Mouse (Mus musculus) intestine, postnatal 0 days (tissue): Measurements from ENCODE around the gene Degs2. TPM values are rescaled to one million over a fixed set of nuclear protein-coding genes. Genes with fewer than 3 reads are reported as not detected.

Source experiments
- ATAC-seq: fragments of 200-750 bp; cut with Nextera tagmentation; 2 replicates; pipeline ENCODE4 v1.8.0; 2017; ENCODE audit warnings: mild to moderate bottlenecking, moderate TSS enrichment, moderate library complexity
- H3K27ac ChIP-seq: fragments of 300-500 bp; sonication (generic); 2 replicates; pipeline ENCODE4 v1.5.1; 2014; ENCODE audit warnings: mild to moderate bottlenecking, low read depth, low read length, moderate library complexity
- H3K27me3 ChIP-seq: fragments of 300-500 bp; sonication (generic); replicated peaks from 2 replicates; pipeline ENCODE4 v1.6.1; 2014; ENCODE audit warnings: low read length, mixed read lengths; ENCODE audit not compliant: control insufficient read depth, insufficient read depth
- H3K36me3 ChIP-seq: fragments of 300-500 bp; sonication (generic); 2 replicates; pipeline ENCODE4 v1.6.1; 2014; ENCODE audit warnings: mild to moderate bottlenecking, moderate library complexity; ENCODE audit not compliant: control insufficient read depth, insufficient read depth
- H3K4me1 ChIP-seq: fragments of 300-500 bp; sonication (generic); replicated peaks from 2 replicates; pipeline ENCODE4 v1.6.1; 2014; ENCODE audit warnings: antibody characterized with exemption, low read length, mixed read lengths; ENCODE audit not compliant: control insufficient read depth, insufficient read depth
- H3K4me2 ChIP-seq: fragments of 300-500 bp; sonication (generic); replicated peaks from 2 replicates; pipeline ENCODE4 v1.6.1; 2014; ENCODE audit warnings: low read depth, mild to moderate bottlenecking, moderate library complexity
- H3K4me3 ChIP-seq: fragments of 300-500 bp; sonication (generic); 2 replicates; pipeline ENCODE4 v1.5.1; 2014; ENCODE audit warnings: low read depth, low read length
- H3K9ac ChIP-seq: fragments of 300-500 bp; sonication (generic); 2 replicates; pipeline ENCODE4 v1.6.1; 2014; ENCODE audit warnings: mild to moderate bottlenecking, low read depth, low read length
- H3K9me3 ChIP-seq: fragments of 300-500 bp; sonication (generic); 2 replicates; pipeline ENCODE4 v1.6.1; 2016; ENCODE audit warnings: mixed run types; ENCODE audit not compliant: control insufficient read depth
- CTCF ChIP-seq: sonication (generic); IDR thresholded peaks from 2 replicates; pipeline ENCODE4 v1.5.1; 2016; ENCODE audit warnings: low read depth, mild to moderate bottlenecking, control low read depth, antibody characterized with exemption, moderate library complexity
- WGBS: fragments of 180-500 bp; shearing (Covaris S2); extraction: QIAGEN DNeasy Blood & Tissue Kit; methylation state at CpG from one replicate; pipeline ENCODE4 v1.1.7; 2014; 5-methylcytosine and 5-hydroxymethylcytosine counted together
- microRNA counts: library from miRNA; unstranded; fragments of <30 nt; microRNA quantifications from one replicate; lab custom pipeline; 2016
- microRNA-seq: library from miRNA; unstranded; fragments of <30 nt; microRNA quantifications from one replicate; pipeline ENCODE4, GENCODE M21; 2016
- polyA plus RNA-seq: library from polyadenylated mRNA; unstranded; fragments of >200 nt; fragmentation: Nextera tagmentation; extraction: Ambion mirVana; gene quantifications from 2 replicates; pipeline ENCODE4 v1.2.1, GENCODE M21; 2015

Gene Degs2
- polyA plus RNA-seq, 1 experiment from 2014 or later, result 273 TPM

DNA sequence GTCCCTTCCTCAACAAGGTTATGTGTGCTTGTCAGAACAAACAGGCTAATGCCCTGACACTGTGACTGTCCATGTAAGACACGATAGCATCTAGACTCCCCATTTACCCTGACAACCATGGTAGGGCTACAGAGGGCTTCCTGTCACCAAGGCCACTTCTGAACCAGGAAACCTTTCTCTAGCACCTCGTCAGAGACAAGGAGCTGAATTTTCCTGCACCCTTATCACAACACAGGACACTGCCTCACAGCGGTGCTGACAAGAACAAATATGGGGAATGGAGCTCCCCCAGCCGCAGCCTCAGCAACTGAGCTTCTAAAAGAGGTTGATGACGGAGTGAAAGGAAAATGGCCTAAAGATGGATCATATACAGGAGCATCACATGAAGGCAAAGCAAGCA, 64.7 kb downstream of the Degs2 start:
- Histone ChIP-seq H3K4me1 (no peaks in the 10 kb centered on the region), H3K27ac (no peak overlapping the region), H3K36me3 (no peaks in the 10 kb centered on the region), H3K27me3 (no peaks in the 10 kb centered on the region), H3K4me3 (no peak overlapping the region), H3K9ac (no peak overlapping the region), H3K9me3 (no peaks in the 10 kb centered on the region), H3K4me2 (no peak overlapping the region)
- WGBS, result 74% methylated on average over 5 of the region's 5 CpGs
- no peak for TF ChIP-seq CTCF
- no peak for ATAC-seq

GRCm38 (mm10) chr12:108635501-108635900, 66.6 kb downstream of the Degs2 start:
- no peak overlapping the region; the same call in 1 of the 2 replicates for H3K27ac ChIP-seq
- H3K4me1 ChIP-seq, result no peaks in the 10 kb centered on the region
- no peaks in the 10 kb centered on the region for H3K27me3 ChIP-seq
- no peaks in the 10 kb centered on the region for H3K36me3 ChIP-seq
- no peak overlapping the region for H3K4me3 ChIP-seq
- 0 out of 2 replicates have a peak overlapping the region, but pooled peaks have one; percentile 3 for H3K4me2 ChIP-seq
- no peak for ATAC-seq
- H3K9me3 ChIP-seq, result no peaks in the 10 kb centered on the region
- no peak overlapping the region for H3K9ac ChIP-seq
- WGBS, result 84% methylated on average over 4 of the region's 4 CpGs
- TF ChIP-seq CTCF, result no peak

DNA sequence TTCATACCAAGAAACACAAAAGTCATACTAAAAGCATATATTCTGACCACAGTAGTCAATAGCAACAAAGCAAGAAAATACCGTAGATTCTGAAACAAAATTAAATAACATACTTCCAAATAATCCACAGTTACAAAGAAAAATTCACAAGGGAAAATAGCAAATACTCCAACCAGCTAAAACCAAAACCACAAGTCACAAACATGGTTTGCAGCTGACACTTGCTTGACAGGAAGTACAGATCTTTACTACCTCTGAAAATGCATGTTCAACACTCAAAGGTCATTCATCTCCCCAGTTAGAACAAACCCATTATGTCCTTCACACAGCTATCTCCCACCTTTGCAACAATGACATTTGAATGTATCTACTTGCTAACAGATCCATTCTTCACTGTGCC, 68.1 kb downstream of the Degs2 start:
- no peaks in the 10 kb centered on the region for H3K27me3 ChIP-seq
- no peak for TF ChIP-seq CTCF
- no peak overlapping the region for H3K4me3 ChIP-seq
- no peaks in the 10 kb centered on the region for H3K36me3 ChIP-seq
- no peak overlapping the region for H3K9ac ChIP-seq
- H3K27ac ChIP-seq, result no peak overlapping the region
- no peak overlapping the region for H3K4me2 ChIP-seq
- no peaks in the 10 kb centered on the region for H3K4me1 ChIP-seq
- H3K9me3 ChIP-seq, result no peaks in the 10 kb centered on the region
- no peak for ATAC-seq
- WGBS, result 98% methylated on average over 1 of the region's 1 CpGs

DNA sequence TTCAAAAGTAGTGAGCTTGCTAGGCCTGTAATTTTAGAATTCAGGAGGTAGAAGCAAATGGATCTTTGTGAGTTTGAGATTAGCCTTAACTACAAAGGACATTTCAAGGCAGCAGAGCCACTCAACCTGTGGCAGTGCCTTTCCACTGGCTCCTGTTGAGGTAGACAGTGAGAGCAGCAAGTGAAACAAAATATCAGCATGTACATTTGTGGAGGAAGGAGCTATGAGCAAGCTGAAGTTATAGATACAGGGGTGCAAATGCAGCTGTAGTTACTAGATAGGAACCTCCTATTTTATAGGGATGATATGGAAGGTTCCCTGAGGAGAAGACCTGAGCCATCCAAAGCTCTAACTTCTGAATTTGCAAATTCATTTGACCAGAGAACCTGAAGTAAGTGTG, 69.6 kb downstream of the Degs2 start:
- Histone ChIP-seq H3K4me3 (no peak overlapping the region), H3K4me1 (no peaks in the 10 kb centered on the region), H3K27ac (no peak overlapping the region), H3K9me3 (no peaks in the 10 kb centered on the region), H3K36me3 (no peaks in the 10 kb centered on the region), H3K4me2 (no peak overlapping the region), H3K9ac (no peak overlapping the region), H3K27me3 (no peaks in the 10 kb centered on the region)
- ATAC-seq, result no peak
- no peak for TF ChIP-seq CTCF

DNA sequence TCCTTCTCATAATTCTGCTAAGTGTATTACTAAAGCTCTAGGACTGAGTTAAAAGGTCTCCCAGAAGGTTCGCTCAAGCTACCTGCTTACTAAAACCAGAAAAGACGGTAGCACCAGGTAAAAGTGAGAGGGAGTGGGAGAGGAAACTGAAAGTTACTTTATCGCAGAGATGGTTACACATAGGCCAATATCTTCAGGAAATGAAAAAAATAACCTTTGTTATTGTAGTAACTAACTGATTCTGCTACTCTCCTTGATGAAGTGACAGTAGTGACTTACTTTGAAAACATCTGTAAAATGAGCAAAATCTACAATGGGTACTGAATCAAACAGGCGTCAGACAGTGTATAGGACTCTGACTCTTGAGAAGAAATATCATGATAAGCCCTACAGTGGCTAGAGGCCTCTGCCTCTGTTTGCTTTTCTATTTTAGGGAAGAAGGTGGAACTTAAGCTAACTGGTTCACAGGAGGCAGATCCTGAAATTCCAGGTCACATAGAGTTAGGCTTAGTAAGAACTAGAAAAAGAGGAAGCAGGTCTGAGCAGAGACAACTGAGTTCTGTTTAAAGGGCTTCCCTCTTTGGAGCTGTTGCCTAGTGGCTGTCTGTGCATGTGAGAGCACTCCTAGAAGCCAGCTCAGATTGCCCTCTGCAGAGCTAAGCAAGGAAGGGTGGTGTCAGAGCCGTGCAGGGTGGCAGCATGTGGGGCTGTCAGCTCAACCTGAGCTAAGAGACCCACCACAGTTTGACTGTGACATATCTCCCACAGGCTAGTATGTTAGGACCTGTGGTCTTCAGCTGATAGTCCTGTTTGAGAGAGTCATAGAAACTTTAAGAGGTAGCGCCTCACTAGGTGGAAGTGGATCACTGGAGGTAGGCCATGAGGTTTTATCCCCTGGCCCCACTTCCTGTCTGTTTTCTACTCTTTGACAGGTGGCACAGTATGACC, 71.1 kb downstream of the Degs2 start:
- Histone ChIP-seq H3K9ac (no peak overlapping the region), H3K4me2 (no peak overlapping the region), H3K4me1 (no peaks in the 10 kb centered on the region), H3K36me3 (no peaks in the 10 kb centered on the region), H3K9me3 (no peaks in the 10 kb centered on the region), H3K27me3 (no peaks in the 10 kb centered on the region), H3K27ac (0 out of 2 replicates have a peak overlapping the region, but pooled peaks have one; percentile 3), H3K4me3 (no peak overlapping the region)
- TF ChIP-seq CTCF, result no peak
- no peak for ATAC-seq
- WGBS, result 53% methylated on average over 6 of the region's 6 CpGs

- 93% methylated on average over 1 of the region's 1 CpGs for WGBS
- no peaks in the 10 kb centered on the region for H3K27me3 ChIP-seq
- H3K4me3 ChIP-seq, result no peak overlapping the region
- no peak overlapping the region for H3K27ac ChIP-seq
- H3K4me1 ChIP-seq, result no peaks in the 10 kb centered on the region
- no peak for ATAC-seq
- no peak overlapping the region for H3K4me2 ChIP-seq
- no peak overlapping the region for H3K9ac ChIP-seq
- no peaks in the 10 kb centered on the region for H3K9me3 ChIP-seq
- no peaks in the 10 kb centered on the region for H3K36me3 ChIP-seq
- no peak for TF ChIP-seq CTCF
Observed at GRCm38 (mm10) chr12:108629556-108629955, 72.6 kb downstream of the Degs2 start.

MicroRNA genes within 50 kb of the gene (microRNA counts, 519-probe panel; counts per million panel counts)
- microRNA mmu-miR-342-3p (lab: Ali Mortazavi, UCI), result 4,256 counts per million, percentile 63 among the panel's probes with 10 or more counts
- not detected for microRNA mmu-miR-342-5p (lab: Ali Mortazavi, UCI)

Small RNAs within 50 kb of the gene (microRNA-seq; reads per million reads assigned to microRNA genes)
- not detected for gene Gm23872
- gene Mir342, result 1,124 reads per million, percentile 76 among the genes with 10 or more reads in this experiment

Other genes starting within 250 kb of the Degs2 start
- gene Evl, start 147.6 kb downstream of the Degs2 start, polyA plus RNA-seq, result 18.0 and 20.5 TPM in 2 replicates
- gene Yy1, start 90.7 kb upstream of the Degs2 start, polyA plus RNA-seq, result 10.3 and 10.9 TPM in 2 replicates
- gene Slc25a29, start 133.6 kb upstream of the Degs2 start, polyA plus RNA-seq, result 1.8 and 1.9 TPM in 2 replicates
- gene Slc25a47, start 133.7 kb upstream of the Degs2 start, polyA plus RNA-seq, result 4.7 and 5.1 TPM in 2 replicates
- gene Wdr25, start 191.3 kb upstream of the Degs2 start, polyA plus RNA-seq, result 2.7 and 2.9 TPM in 2 replicates
- gene Wars, start 191.9 kb upstream of the Degs2 start, polyA plus RNA-seq, result 34.5 and 36.5 TPM in 2 replicates